Mouse (Mus musculus): ENCODE measurements at regions not wholly inside any gene's neighbourhood (a gene's known extent, or its start where the extent isn't known, plus 50 kb on each side); places are given as distances from the start of the nearest gene placed in this dataset.

DNA sequence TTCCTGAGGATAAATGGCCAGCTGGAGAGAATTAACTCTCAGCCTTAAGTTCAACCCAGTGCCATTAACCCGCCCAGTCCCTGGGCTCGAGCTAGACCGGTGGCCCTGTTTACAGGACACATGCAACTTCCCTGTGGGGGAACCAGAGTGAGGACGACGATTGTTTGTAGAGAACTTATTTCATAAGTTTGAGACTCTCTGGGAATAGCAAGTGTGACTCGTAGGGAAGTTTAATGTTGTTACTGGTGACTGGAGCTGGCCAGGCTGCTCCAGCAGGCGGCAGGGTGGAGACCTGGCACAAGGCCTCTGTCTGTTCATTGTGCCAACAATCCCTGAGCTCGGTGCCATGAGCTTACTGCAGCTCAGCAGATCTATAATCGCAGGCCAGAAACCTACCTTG lies 104.3 kb upstream of the Prickle1 start:
- Histone ChIP-seq H3K4me1 (replicated peaks) (no peaks in the 10 kb centered on the region), H3K4me3 (replicated peaks) (no peak overlapping the region), H3K4me2 (replicated peaks) (no peak overlapping the region), H3K27me3 (replicated peaks) (no peaks in the 10 kb centered on the region), H3K9me3 (no peaks in the 10 kb centered on the region), H3K9ac (no peak overlapping the region), H3K36me3 (no peaks in the 10 kb centered on the region), H3K27ac (no peak overlapping the region)
- WGBS, result 62% methylated on average over 9 of the region's 9 CpGs
- no peak for ATAC-seq

DNA sequence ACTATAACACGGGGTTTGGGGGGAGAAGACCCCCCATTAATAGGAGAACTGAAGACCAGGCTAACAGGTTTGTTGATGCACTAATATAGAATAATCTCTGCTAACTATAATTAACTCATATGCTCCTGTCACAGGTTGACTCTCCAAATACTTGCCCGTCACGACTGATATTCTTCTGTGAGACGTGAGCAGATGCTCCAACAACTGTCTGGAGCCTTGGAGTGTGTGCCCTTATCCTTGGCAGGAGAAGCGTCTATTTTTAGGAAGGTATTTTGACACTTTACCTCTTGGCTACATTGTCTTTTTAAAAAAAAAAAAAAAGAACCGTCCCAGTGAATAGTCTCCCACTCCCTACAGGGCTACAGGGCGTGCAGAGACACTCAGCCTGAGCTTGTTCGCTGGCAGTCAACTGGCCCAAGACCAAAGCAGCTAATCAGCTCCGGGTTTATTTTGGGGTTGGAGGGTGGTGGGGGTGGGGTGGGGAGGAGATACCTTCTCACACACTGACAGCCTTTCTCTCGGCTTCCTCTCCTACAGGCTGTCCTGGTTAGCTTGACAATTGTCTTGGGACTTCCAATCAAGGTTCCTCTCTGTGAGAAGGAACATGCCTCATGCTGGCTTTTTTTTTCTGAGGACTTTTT lies 102.6 kb upstream of the Prickle1 start:
- Histone ChIP-seq H3K36me3 (no peaks in the 10 kb centered on the region), H3K9me3 (no peaks in the 10 kb centered on the region), H3K9ac (no peak overlapping the region), H3K4me2 (replicated peaks) (no peak overlapping the region), H3K4me3 (replicated peaks) (no peak overlapping the region), H3K4me1 (replicated peaks) (no peaks in the 10 kb centered on the region), H3K27ac (no peak overlapping the region), H3K27me3 (replicated peaks) (no peaks in the 10 kb centered on the region)
- ATAC-seq, result no peak
- 39% methylated on average over 10 of the region's 10 CpGs for WGBS

DNA sequence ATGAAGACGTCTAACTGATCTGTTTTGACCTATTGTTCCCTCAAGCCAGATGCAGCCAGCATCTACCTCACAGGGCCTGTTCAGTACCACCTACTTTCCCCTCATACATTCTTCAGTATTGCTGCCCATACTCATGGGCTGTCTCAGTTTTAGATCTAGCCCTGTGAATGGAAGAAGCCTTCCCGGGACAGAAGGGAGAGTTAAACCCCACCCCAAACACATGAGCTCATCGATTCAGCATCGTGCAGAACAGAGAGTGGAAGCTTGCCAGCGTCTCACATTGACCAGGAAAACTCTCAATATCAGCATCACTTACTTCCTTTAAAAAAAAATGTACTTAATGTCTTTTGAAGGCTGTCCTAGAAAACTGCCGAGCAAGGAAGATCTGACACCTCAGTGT lies 95.0 kb upstream of the Prickle1 start:
- ATAC-seq, result no peak

DNA sequence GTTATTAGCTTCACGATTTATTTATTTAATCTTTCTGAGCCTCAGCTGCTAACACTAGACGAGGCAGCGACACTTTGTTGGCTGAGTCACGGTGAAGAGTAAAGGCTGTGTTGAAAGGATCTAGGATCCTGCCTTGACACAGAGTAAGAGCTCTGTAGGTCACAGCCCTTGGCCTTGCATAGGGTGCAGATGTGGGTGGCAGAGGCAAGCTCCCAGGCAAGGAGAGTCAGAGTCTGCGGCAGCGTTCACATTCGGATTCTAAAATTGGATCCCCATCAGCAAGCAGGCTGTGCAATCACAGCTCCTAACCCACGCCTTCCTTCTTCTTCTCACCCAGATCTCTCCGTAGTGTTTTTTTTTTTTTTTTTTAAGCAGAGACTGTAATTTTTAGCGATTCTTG lies 94.3 kb upstream of the Prickle1 start:
- Histone ChIP-seq H3K9me3 (no peaks in the 10 kb centered on the region), H3K9ac (no peak overlapping the region), H3K4me1 (replicated peaks) (0 out of 2 replicates have a peak, but pooled peaks cover 2% of the 10 kb centered on the region), H3K4me3 (replicated peaks) (no peak overlapping the region), H3K4me2 (replicated peaks) (no peak overlapping the region), H3K36me3 (no peaks in the 10 kb centered on the region), H3K27ac (no peak overlapping the region), H3K27me3 (replicated peaks) (no peaks in the 10 kb centered on the region)
- WGBS, result 74% methylated on average over 10 of the region's 10 CpGs
- no peak for ATAC-seq

More for the DNA sequence above, 95.0 kb upstream of the Prickle1 start:
- H3K27ac ChIP-seq, result no peak overlapping the region
- H3K4me1 ChIP-seq (replicated peaks), result 0 out of 2 replicates have a peak, but pooled peaks cover 2% of the 10 kb centered on the region
- no peaks in the 10 kb centered on the region for H3K9me3 ChIP-seq
- H3K9ac ChIP-seq, result no peak overlapping the region
- H3K4me3 ChIP-seq (replicated peaks), result no peak overlapping the region
- no peaks in the 10 kb centered on the region for H3K36me3 ChIP-seq
- WGBS, result 42% methylated on average over 6 of the region's 6 CpGs
- no peak overlapping the region for H3K4me2 ChIP-seq (replicated peaks)
- H3K27me3 ChIP-seq (replicated peaks), result no peaks in the 10 kb centered on the region

DNA sequence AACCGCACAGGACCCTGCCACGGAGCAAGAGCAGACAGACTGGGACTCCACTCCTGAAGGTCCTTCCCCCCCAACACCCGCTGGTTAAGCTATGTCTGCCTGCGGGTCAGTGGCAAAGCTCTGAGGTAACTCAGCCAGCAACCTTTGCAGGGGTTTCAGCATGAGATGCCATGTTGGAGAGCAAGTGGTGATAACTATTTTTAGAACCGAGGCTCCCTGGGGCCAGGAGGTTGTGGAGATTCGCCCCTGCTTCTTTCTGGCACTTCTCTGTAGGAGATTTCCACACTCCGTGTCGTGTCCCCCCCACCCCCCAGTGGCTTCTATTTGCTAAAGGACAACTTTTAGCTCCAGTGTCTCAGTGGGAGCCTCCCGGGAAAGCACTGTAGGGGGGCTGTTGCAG lies 90.7 kb upstream of the Prickle1 start:
- Histone ChIP-seq H3K36me3 (no peaks in the 10 kb centered on the region), H3K9ac (no peak overlapping the region), H3K27ac (no peak overlapping the region), H3K4me1 (replicated peaks) (peaks cover 5% of the 10 kb centered on the region; the same call in 1 of the 2 replicates), H3K4me2 (replicated peaks) (no peak overlapping the region), H3K4me3 (replicated peaks) (no peak overlapping the region), H3K27me3 (replicated peaks) (no peaks in the 10 kb centered on the region), H3K9me3 (no peaks in the 10 kb centered on the region)
- WGBS, result 53% methylated on average over 9 of the region's 9 CpGs
- ATAC-seq, result no peak

DNA sequence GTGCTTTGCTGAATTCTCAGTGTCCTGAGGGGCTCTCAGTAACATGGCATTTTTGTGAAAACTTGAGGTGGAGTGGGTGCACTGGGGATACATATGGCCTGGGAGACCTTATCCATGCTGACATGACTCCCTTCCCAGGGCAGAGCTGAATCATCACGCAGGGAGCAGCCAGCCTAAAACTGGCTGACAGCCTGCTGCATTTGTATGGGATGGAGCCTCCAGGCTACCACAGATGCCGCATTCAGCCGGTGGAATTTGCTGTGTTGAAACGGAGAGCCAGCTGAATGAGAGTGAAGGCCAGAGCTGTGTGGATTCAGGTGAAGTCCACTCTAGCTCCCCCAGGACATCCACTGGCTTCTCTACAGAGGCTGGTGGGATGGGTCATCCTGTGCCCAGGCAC lies 85.9 kb upstream of the Prickle1 start:
- Histone ChIP-seq H3K4me1 (replicated peaks) (peaks cover 3% of the 10 kb centered on the region; the same call in 1 of the 2 replicates), H3K9ac (no peak overlapping the region), H3K9me3 (no peaks in the 10 kb centered on the region), H3K27me3 (replicated peaks) (no peaks in the 10 kb centered on the region), H3K36me3 (no peaks in the 10 kb centered on the region), H3K4me2 (replicated peaks) (no peak overlapping the region), H3K27ac (no peak overlapping the region), H3K4me3 (replicated peaks) (no peak overlapping the region)
- no peak for ATAC-seq
- 63% methylated on average over 4 of the region's 4 CpGs for WGBS

DNA sequence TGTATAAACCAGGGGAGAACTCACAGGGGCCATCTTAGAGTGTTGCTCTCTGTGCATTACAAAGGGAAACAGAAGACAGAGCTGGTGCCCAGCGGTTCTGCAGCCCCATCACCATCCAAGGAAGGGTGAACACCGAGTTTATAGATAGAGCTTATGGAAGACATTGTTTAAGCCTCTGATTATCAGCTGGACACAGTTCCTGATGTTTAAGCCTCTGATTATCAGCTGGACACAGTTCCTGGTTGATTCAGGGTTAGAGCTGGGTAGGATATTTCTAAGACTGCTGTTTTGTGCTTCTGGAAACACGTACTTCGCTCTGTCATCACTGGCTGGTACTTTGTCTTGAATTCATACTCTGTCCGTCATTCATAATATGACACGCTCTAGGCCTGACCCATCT lies 79.9 kb upstream of the Prickle1 start:
- WGBS, result 91% methylated on average over 6 of the region's 6 CpGs
- Histone ChIP-seq H3K9me3 (no peaks in the 10 kb centered on the region), H3K27me3 (replicated peaks) (no peaks in the 10 kb centered on the region)

DNA sequence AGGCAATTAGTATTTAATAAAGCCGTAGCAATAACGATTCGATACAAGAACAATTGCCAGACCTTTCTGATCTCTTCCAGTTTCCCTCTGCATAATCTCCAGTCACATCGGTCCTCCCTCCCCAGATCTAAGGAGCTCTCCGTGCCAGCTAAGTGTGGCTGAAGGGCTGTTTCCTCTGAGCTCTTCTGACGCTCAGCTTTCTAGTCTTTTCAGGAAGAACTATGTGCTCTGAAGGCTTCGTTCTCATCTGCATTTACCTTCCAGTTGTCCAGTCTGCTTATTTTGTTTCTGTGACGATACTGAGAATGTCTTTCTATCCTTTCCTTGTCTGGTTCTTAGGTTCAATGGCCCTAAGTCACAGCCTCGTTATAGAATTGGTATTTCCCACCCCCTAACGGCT lies 78.3 kb upstream of the Prickle1 start:
- Histone ChIP-seq H3K4me2 (replicated peaks) (no peak overlapping the region), H3K27me3 (replicated peaks) (no peaks in the 10 kb centered on the region), H3K9me3 (no peaks in the 10 kb centered on the region), H3K4me3 (replicated peaks) (no peak overlapping the region), H3K4me1 (replicated peaks) (no peaks in the 10 kb centered on the region), H3K36me3 (no peaks in the 10 kb centered on the region), H3K27ac (no peak overlapping the region), H3K9ac (no peak overlapping the region)
- no peak for ATAC-seq
- WGBS, result 71% methylated on average over 10 of the region's 10 CpGs

More for the DNA sequence above, 79.9 kb upstream of the Prickle1 start:
- Histone ChIP-seq H3K36me3 (no peaks in the 10 kb centered on the region), H3K27ac (no peak overlapping the region), H3K4me1 (replicated peaks) (no peaks in the 10 kb centered on the region), H3K9ac (no peak overlapping the region), H3K4me3 (replicated peaks) (no peak overlapping the region), H3K4me2 (replicated peaks) (no peak overlapping the region)
- no peak for ATAC-seq

DNA sequence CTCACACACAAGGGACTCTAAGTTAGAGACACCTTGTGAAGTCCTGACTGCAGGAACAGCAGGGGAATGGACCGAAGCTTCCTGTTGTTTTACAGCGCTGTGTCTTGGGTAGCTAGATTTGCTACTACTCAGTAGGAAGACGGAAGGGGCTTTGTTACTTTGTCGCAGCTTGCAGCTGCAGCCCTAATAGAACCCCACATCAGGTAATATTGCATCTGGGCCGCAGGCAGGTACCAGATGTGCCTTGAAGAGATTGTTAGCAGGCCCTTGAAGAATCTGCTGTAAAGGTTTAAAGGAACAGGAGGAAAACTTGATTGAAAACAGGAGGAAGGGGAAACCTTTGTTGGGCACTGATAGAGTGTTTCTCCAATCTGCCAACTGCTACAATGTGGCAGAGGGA lies 68.2 kb upstream of the Prickle1 start:
- Histone ChIP-seq H3K4me1 (replicated peaks) (no peaks in the 10 kb centered on the region), H3K27me3 (replicated peaks) (no peaks in the 10 kb centered on the region), H3K9ac (no peak overlapping the region), H3K27ac (no peak overlapping the region), H3K9me3 (no peaks in the 10 kb centered on the region), H3K36me3 (no peaks in the 10 kb centered on the region), H3K4me2 (replicated peaks) (no peak overlapping the region), H3K4me3 (replicated peaks) (no peak overlapping the region)
- ATAC-seq, result no peak
- 57% methylated on average over 5 of the region's 5 CpGs for WGBS

DNA sequence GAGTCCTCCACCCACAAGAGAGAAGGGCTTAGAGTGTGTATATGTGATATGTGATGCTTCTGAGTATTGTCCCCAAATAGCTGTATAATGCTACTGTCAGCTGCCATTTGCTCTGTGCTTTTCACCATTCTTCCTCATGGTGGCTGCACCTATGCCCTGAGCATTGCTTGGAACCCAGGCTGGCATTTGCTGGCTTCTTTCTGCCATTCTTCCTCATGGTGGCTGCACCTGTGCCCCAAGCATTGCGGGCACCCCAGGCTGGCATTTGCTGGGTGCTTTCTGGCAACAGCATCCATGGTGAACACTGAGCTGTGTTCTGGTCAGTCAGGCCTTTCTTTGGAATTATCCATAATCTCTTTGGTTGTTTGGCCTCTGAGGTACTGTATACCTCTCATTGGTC lies 66.9 kb upstream of the Prickle1 start:
- WGBS, result 91% methylated on average over 1 of the region's 1 CpGs
- H3K4me3 ChIP-seq (replicated peaks), result no peak overlapping the region
- ATAC-seq, result no peak
- H3K27me3 ChIP-seq (replicated peaks), result no peaks in the 10 kb centered on the region
- H3K4me1 ChIP-seq (replicated peaks), result no peaks in the 10 kb centered on the region
- no peak overlapping the region for H3K4me2 ChIP-seq (replicated peaks)
- no peak overlapping the region for H3K27ac ChIP-seq
- no peaks in the 10 kb centered on the region for H3K9me3 ChIP-seq
- H3K36me3 ChIP-seq, result no peaks in the 10 kb centered on the region
- H3K9ac ChIP-seq, result no peak overlapping the region

DNA sequence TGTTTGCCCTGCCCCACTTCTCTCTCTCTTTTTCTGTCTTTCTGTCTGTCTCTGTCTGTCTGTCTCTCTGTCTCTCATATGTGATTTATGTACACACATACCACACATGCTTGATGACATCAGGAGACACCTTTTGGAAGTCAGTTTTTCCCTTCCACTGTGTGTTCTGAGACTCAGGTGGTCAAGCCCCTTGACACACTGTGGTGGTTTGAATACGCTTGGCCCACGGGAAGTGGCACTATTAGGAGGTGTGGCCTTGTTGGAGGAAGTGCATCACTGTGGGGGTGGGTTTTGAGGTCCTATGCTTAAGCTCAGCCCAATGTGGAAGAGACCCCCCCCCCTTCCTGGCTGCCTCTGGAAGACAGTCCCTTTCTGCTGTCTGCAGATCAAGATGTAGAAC lies 66.1 kb upstream of the Prickle1 start:
- Histone ChIP-seq H3K9ac (no peak overlapping the region), H3K9me3 (no peaks in the 10 kb centered on the region), H3K4me2 (replicated peaks) (no peak overlapping the region), H3K4me3 (replicated peaks) (no peak overlapping the region), H3K27me3 (replicated peaks) (no peaks in the 10 kb centered on the region), H3K27ac (no peak overlapping the region), H3K4me1 (replicated peaks) (0 out of 2 replicates have a peak, but pooled peaks cover 4% of the 10 kb centered on the region), H3K36me3 (no peaks in the 10 kb centered on the region)
- WGBS, result 95% methylated on average over 2 of the region's 2 CpGs
- ATAC-seq, result no peak

DNA sequence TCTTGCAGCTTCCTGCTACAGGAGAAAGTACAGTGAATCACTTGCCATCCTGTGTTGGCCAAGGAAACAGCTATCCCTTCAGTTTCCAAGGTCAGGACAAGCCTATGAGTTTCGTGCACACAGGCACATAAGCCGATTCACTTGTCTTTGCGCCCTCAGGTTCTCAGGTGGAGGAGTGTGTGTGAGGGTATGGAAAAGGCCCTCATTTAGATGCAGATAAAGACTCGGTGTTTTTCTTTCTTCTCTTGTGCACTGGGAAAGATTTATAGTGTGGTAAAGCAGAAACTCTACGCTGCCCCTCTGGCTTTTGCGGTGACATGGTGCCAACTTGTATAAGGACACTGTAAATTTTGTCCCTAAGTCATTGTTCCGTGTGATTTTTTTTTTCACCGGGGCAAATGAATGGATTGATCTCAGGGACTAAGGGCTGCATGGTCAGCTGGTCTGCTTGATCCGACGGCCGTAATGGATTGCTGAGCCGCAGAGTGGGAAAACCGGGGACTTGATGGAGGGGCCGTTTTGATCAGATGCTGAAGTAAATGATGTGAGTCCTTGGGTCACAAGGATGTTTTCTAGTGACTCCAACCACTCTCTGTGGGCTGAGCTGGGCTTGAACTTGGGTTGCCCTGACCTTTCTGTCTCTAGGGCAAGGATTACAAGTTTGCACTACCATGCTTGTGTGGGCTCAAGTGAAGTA lies 65.4 kb upstream of the Prickle1 start:
- no peaks in the 10 kb centered on the region for H3K36me3 ChIP-seq
- H3K4me3 ChIP-seq (replicated peaks), result no peak overlapping the region
- no peak overlapping the region for H3K4me2 ChIP-seq (replicated peaks)
- 90% methylated on average over 14 of the region's 14 CpGs for WGBS
- H3K9me3 ChIP-seq, result no peaks in the 10 kb centered on the region
- H3K9ac ChIP-seq, result no peak overlapping the region
- ATAC-seq, result no peak
- H3K27ac ChIP-seq, result no peak overlapping the region
- 0 out of 2 replicates have a peak, but pooled peaks cover 7% of the 10 kb centered on the region for H3K4me1 ChIP-seq (replicated peaks)
- H3K27me3 ChIP-seq (replicated peaks), result no peaks in the 10 kb centered on the region

DNA sequence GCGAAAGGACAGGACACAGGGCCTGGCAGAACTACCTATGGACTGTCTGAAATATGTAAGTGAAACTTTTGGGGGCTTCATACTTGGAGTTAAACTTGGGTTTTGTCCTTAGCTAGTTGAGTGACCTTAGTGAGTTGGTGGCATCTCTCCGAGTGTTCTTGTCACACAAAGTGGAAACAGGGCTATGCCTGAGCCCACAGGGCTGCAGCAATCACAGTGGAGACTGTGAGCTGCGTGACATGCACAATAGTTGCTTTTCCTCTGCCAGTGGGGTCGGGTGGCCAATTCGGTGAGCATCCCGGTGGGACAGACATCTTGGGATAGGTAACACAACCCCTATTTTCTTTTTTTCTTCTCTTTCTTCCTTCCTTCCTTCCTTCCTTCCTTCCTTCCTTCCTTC lies 61.5 kb upstream of the Prickle1 start:
- 91% methylated on average over 6 of the region's 6 CpGs for WGBS
- no peak overlapping the region for H3K4me3 ChIP-seq (replicated peaks)
- H3K4me1 ChIP-seq (replicated peaks), result 0 out of 2 replicates have a peak, but pooled peaks cover 7% of the 10 kb centered on the region
- H3K9me3 ChIP-seq, result no peaks in the 10 kb centered on the region
- H3K4me2 ChIP-seq (replicated peaks), result no peak overlapping the region
- H3K27me3 ChIP-seq (replicated peaks), result no peaks in the 10 kb centered on the region
- ATAC-seq, result no peak
- H3K9ac ChIP-seq, result no peak overlapping the region
- no peaks in the 10 kb centered on the region for H3K36me3 ChIP-seq
- H3K27ac ChIP-seq, result no peak overlapping the region
